Mouse (Mus musculus): ENCODE measurements around the gene Cd53. TPM values are rescaled to one million over a fixed set of nuclear protein-coding genes. Genes with fewer than 3 reads are reported as not detected.

Cd53 gene
- 27.1 and 29.8 TPM in 2 replicates for polyA plus RNA-seq (2015; fragmentation: Nextera tagmentation; extraction: Ambion mirVana)

- no peaks in the 10 kb centered on the region for H3K9me3 ChIP-seq (replicated peaks)
- H3K27ac ChIP-seq (replicated peaks): peak within 1 kb of the TSS; percentile 24; the same call in 1 of the 2 replicates
- no peaks in the 10 kb centered on the region for H3K27me3 ChIP-seq
- WGBS (ENCODE audit: insufficient replicate concordance): 22% methylated on average over 2 of the region's 2 CpGs
- H3K9ac ChIP-seq: no peak within 1 kb of the TSS
- H3K4me1 ChIP-seq (replicated peaks): no peaks in the 10 kb centered on the region
- H3K4me2 ChIP-seq: no peak within 1 kb of the TSS
- ATAC-seq (ENCODE audit: insufficient read depth): no peak
- peak within 1 kb of the TSS; percentile 24 for H3K4me3 ChIP-seq (replicated peaks)
- H3K36me3 ChIP-seq (replicated peaks): no peaks in the 10 kb centered on the region
These were observed at the start of gene Cd53 for GRCm38 (mm10) chr3:106789930-106790329. Gene Cd53 (minus strand): TSS chr3:106790149.

GRCm38 (mm10) chr3:106832107-106832506 is 42.2 kb upstream of the Cd53 start:
- H3K4me1 ChIP-seq (replicated peaks): no peaks in the 10 kb centered on the region
- ATAC-seq (ENCODE audit: insufficient read depth): no peak
- no peak overlapping the region for H3K9ac ChIP-seq
- H3K9me3 ChIP-seq (replicated peaks): no peaks in the 10 kb centered on the region
- H3K4me2 ChIP-seq: no peak overlapping the region
- no peak overlapping the region for H3K27ac ChIP-seq (replicated peaks)
- H3K27me3 ChIP-seq: no peaks in the 10 kb centered on the region
- H3K36me3 ChIP-seq (replicated peaks): no peaks in the 10 kb centered on the region
- 25% methylated on average over 1 of the region's 1 CpGs for WGBS (ENCODE audit: insufficient replicate concordance)
- H3K4me3 ChIP-seq (replicated peaks): no peak overlapping the region

GRCm38 (mm10) chr3:106826187-106826586 is 36.2 kb upstream of the Cd53 start, which contains the start of gene Olfr266:
Gene Olfr266 (minus strand): TSS chr3:106826287.
- WGBS (ENCODE audit: insufficient replicate concordance): 59% methylated on average over 1 of the region's 1 CpGs
- Histone ChIP-seq H3K27ac (replicated peaks) (no peak within 1 kb of the TSS), H3K27me3 (no peaks in the 10 kb centered on the region), H3K4me1 (replicated peaks) (no peaks in the 10 kb centered on the region), H3K9ac (no peak within 1 kb of the TSS), H3K36me3 (replicated peaks) (no peaks in the 10 kb centered on the region), H3K9me3 (replicated peaks) (no peaks in the 10 kb centered on the region), H3K4me2 (no peak within 1 kb of the TSS), H3K4me3 (replicated peaks) (no peak within 1 kb of the TSS)
- ATAC-seq (ENCODE audit: insufficient read depth): no peak

- Histone ChIP-seq H3K4me3 (replicated peaks) (no peak overlapping the region), H3K9ac (no peak overlapping the region), H3K9me3 (replicated peaks) (no peaks in the 10 kb centered on the region), H3K4me2 (no peak overlapping the region), H3K27me3 (no peaks in the 10 kb centered on the region), H3K27ac (replicated peaks) (no peak overlapping the region), H3K4me1 (replicated peaks) (no peaks in the 10 kb centered on the region), H3K36me3 (replicated peaks) (no peaks in the 10 kb centered on the region)
- 54% methylated on average over 2 of the region's 2 CpGs for WGBS (ENCODE audit: insufficient replicate concordance)
- ATAC-seq (ENCODE audit: insufficient read depth): no peak
These were observed 27.7 kb upstream of the Cd53 start for GRCm38 (mm10) chr3:106817676-106818075.

GRCm38 (mm10) chr3:106808972-106809695 is 19.2 kb upstream of the Cd53 start:
- no peak for ATAC-seq (ENCODE audit: insufficient read depth)
- Histone ChIP-seq H3K36me3 (replicated peaks) (no peaks in the 10 kb centered on the region), H3K9me3 (replicated peaks) (no peaks in the 10 kb centered on the region), H3K4me2 (no peak overlapping the region), H3K27me3 (no peaks in the 10 kb centered on the region), H3K4me1 (replicated peaks) (no peaks in the 10 kb centered on the region), H3K27ac (replicated peaks) (no peak overlapping the region), H3K4me3 (replicated peaks) (no peak overlapping the region), H3K9ac (no peak overlapping the region)
- 36% methylated on average over 2 of the region's 2 CpGs for WGBS (ENCODE audit: insufficient replicate concordance)

- no peak for ATAC-seq (ENCODE audit: insufficient read depth)
- H3K36me3 ChIP-seq (replicated peaks): no peaks in the 10 kb centered on the region
- no peak overlapping the region for H3K27ac ChIP-seq (replicated peaks)
- H3K4me2 ChIP-seq: no peak overlapping the region
- H3K27me3 ChIP-seq: no peaks in the 10 kb centered on the region
- no peaks in the 10 kb centered on the region for H3K9me3 ChIP-seq (replicated peaks)
- no peak overlapping the region for H3K9ac ChIP-seq
- H3K4me1 ChIP-seq (replicated peaks): no peaks in the 10 kb centered on the region
- no peak overlapping the region for H3K4me3 ChIP-seq (replicated peaks)
These were observed 8.1 kb upstream of the Cd53 start for GRCm38 (mm10) chr3:106798079-106798478.

- Histone ChIP-seq H3K27ac (replicated peaks) (peak overlapping the region; percentile 24), H3K4me2 (no peak overlapping the region), H3K4me1 (replicated peaks) (no peaks in the 10 kb centered on the region), H3K27me3 (no peaks in the 10 kb centered on the region), H3K36me3 (replicated peaks) (no peaks in the 10 kb centered on the region), H3K9me3 (replicated peaks) (no peaks in the 10 kb centered on the region), H3K4me3 (replicated peaks) (0 out of 2 replicates have a peak overlapping the region, but pooled peaks have one; percentile 24), H3K9ac (no peak overlapping the region)
- 9% methylated on average over 2 of the region's 2 CpGs for WGBS (ENCODE audit: insufficient replicate concordance)
- ATAC-seq (ENCODE audit: insufficient read depth): peak; percentile 56; the same call in 1 of the 2 replicates
These were observed 1.5 kb downstream of the Cd53 start for GRCm38 (mm10) chr3:106788440-106788887.

- Histone ChIP-seq H3K9me3 (replicated peaks) (no peaks in the 10 kb centered on the region), H3K4me1 (replicated peaks) (no peaks in the 10 kb centered on the region), H3K36me3 (replicated peaks) (no peaks in the 10 kb centered on the region), H3K27ac (replicated peaks) (peak overlapping the region; percentile 24; the same call in 1 of the 2 replicates), H3K27me3 (no peaks in the 10 kb centered on the region), H3K9ac (no peak overlapping the region), H3K4me2 (no peak overlapping the region), H3K4me3 (replicated peaks) (0 out of 2 replicates have a peak overlapping the region, but pooled peaks have one; percentile 15)
- ATAC-seq (ENCODE audit: insufficient read depth): peak; percentile 57; the same call in 1 of the 2 replicates
These were observed 2.0 kb downstream of the Cd53 start for GRCm38 (mm10) chr3:106787972-106788371.

GRCm38 (mm10) chr3:106785130-106785529 is 4.8 kb downstream of the Cd53 start:
- Histone ChIP-seq H3K9me3 (replicated peaks) (no peaks in the 10 kb centered on the region), H3K4me3 (replicated peaks) (no peak overlapping the region), H3K4me2 (no peak overlapping the region), H3K36me3 (replicated peaks) (no peaks in the 10 kb centered on the region), H3K9ac (no peak overlapping the region), H3K4me1 (replicated peaks) (no peaks in the 10 kb centered on the region), H3K27ac (replicated peaks) (no peak overlapping the region), H3K27me3 (no peaks in the 10 kb centered on the region)
- no peak for ATAC-seq (ENCODE audit: insufficient read depth)
- 40% methylated on average over 3 of the region's 3 CpGs for WGBS (ENCODE audit: insufficient replicate concordance)

GRCm38 (mm10) chr3:106771834-106772233 is 18.1 kb downstream of the Cd53 start:
- Histone ChIP-seq H3K4me3 (replicated peaks) (no peak overlapping the region), H3K36me3 (replicated peaks) (no peaks in the 10 kb centered on the region), H3K9ac (no peak overlapping the region), H3K4me1 (replicated peaks) (no peaks in the 10 kb centered on the region), H3K4me2 (no peak overlapping the region), H3K27ac (replicated peaks) (no peak overlapping the region), H3K27me3 (no peaks in the 10 kb centered on the region), H3K9me3 (replicated peaks) (no peaks in the 10 kb centered on the region)
- no peak for ATAC-seq (ENCODE audit: insufficient read depth)
- WGBS (ENCODE audit: insufficient replicate concordance): 68% methylated on average over 1 of the region's 1 CpGs

GRCm38 (mm10) chr3:106755898-106756297 is 34.1 kb downstream of the Cd53 start:
- no peak for ATAC-seq (ENCODE audit: insufficient read depth)
- H3K27ac ChIP-seq (replicated peaks): no peak overlapping the region
- no peaks in the 10 kb centered on the region for H3K4me1 ChIP-seq (replicated peaks)
- no peaks in the 10 kb centered on the region for H3K27me3 ChIP-seq
- no peaks in the 10 kb centered on the region for H3K9me3 ChIP-seq (replicated peaks)
- WGBS (ENCODE audit: insufficient replicate concordance): 38% methylated on average over 1 of the region's 1 CpGs
- no peak overlapping the region for H3K4me3 ChIP-seq (replicated peaks)
- H3K4me2 ChIP-seq: no peak overlapping the region
- H3K36me3 ChIP-seq (replicated peaks): no peaks in the 10 kb centered on the region
- no peak overlapping the region for H3K9ac ChIP-seq

Measured in liver, embryonic 15.5 days (tissue).